Mouse (Mus musculus) limb, embryonic 14.5 days (tissue): ENCODE results near the gene Gramd4. TPM values are rescaled to one million over a fixed set of nuclear protein-coding genes. Genes with fewer than 3 reads are reported as not detected.

Source experiments
- ATAC-seq: fragments of 200-750 bp; cut with Nextera tagmentation; 2 replicates; pipeline ENCODE4 v1.8.0; 2017; ENCODE audit warnings: low read depth, moderate number of reproducible peaks, moderate TSS enrichment; ENCODE audit not compliant: low FRiP score
- DNase-seq: peaks from one replicate; pipeline ENCODE4 v3.0.0-alpha.2; 2015; ENCODE audit warnings: low spot score
- H3K27ac ChIP-seq: fragments of 300-500 bp; sonication (generic); replicated peaks from 2 replicates; pipeline ENCODE4 v1.5.1; 2014; ENCODE audit warnings: low read depth, mild to moderate bottlenecking, low read length, moderate library complexity, mixed read lengths
- H3K27me3 ChIP-seq: fragments of 300-500 bp; sonication (generic); 2 replicates; pipeline ENCODE4 v1.6.1; 2014; ENCODE audit warnings: low read length, mixed read lengths; ENCODE audit not compliant: control insufficient read depth, insufficient read depth
- H3K36me3 ChIP-seq: fragments of 300-500 bp; sonication (generic); 2 replicates; pipeline ENCODE4 v1.6.1; 2014; ENCODE audit warnings: mild to moderate bottlenecking, low read length, moderate library complexity, mixed read lengths; ENCODE audit not compliant: control insufficient read depth, insufficient read depth
- H3K4me1 ChIP-seq: fragments of 300-500 bp; sonication (generic); 2 replicates; pipeline ENCODE4 v1.6.1; 2014; ENCODE audit warnings: antibody characterized with exemption, low read length, mixed read lengths; ENCODE audit not compliant: control insufficient read depth, insufficient read depth
- H3K4me2 ChIP-seq: fragments of 300-500 bp; sonication (generic); replicated peaks from 2 replicates; pipeline ENCODE4 v1.6.1; 2014; ENCODE audit warnings: low read depth, mild to moderate bottlenecking, low read length, moderate library complexity; ENCODE audit not compliant: severe bottlenecking
- H3K4me3 ChIP-seq: fragments of 300-500 bp; sonication (generic); replicated peaks from 2 replicates; pipeline ENCODE4 v1.5.1; 2014; ENCODE audit warnings: low read length
- H3K9ac ChIP-seq: fragments of 300-500 bp; sonication (generic); 2 replicates; pipeline ENCODE4 v1.6.1; 2014; ENCODE audit warnings: mild to moderate bottlenecking, low read depth, low read length, moderate library complexity; ENCODE audit not compliant: severe bottlenecking
- H3K9me3 ChIP-seq: fragments of 300-500 bp; sonication (generic); 2 replicates; pipeline ENCODE4 v1.6.1; 2016; ENCODE audit warnings: low read length; ENCODE audit not compliant: control insufficient read depth
- POLR2A ChIP-seq: fragments of 200-500 bp; IDR thresholded peaks from 2 replicates; pipeline ENCODE4 v1.8.0; 2012; ENCODE audit warnings: inconsistent platforms, mild to moderate bottlenecking, moderate library complexity, borderline replicate concordance; ENCODE audit not compliant: insufficient read depth, insufficient read length; ENCODE audit errors: extremely low read depth
- WGBS: fragments of 180-500 bp; shearing (Covaris S2); extraction: QIAGEN DNeasy Blood & Tissue Kit; methylation state at CpG from one replicate; pipeline ENCODE4 v1.1.7; 2014; 5-methylcytosine and 5-hydroxymethylcytosine counted together
- polyA plus RNA-seq, 2 experiments: library from polyadenylated mRNA; depleted of rRNA in 1 of 2; stranded (reverse) in 1 of 2; unstranded in 1 of 2; fragments of >200 nt; fragmentation: Nextera tagmentation in 1 of 2; extraction: Ambion mirVana in 1 of 2; gene quantifications; 2 replicates each; pipeline versions ENCODE4 v1.2.1 to v1.2.3; 2012 to 2014

The Gramd4 gene
- polyA plus RNA-seq, 2 experiments = 12.3 to 23.5 TPM

DNA sequence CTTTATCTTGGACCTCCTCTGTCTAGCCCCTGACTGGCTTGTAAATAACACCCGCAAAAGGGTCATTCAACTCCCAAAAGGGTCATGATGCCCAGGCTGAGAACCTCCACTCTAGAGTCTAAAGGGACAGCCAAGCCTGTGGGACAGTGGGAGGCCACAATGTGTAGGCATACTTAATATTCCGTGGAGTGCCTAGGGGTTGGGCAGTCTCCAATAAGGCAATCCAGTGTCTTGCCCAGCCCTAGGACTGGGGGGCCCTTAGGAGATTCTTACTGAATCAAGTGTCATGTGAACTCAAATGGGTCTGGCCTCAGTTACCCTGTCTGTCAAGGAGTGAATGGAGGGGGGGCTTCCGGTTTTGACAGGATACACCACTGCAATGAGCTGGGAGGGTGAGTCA, 71.5 kb downstream of the Gramd4 start:
- H3K9ac ChIP-seq = no peak overlapping the region
- 86% methylated on average over 3 of the region's 3 CpGs for WGBS
- no peak overlapping the region for H3K4me2 ChIP-seq
- no peak for TF ChIP-seq POLR2A
- H3K27ac ChIP-seq = no peak overlapping the region
- ATAC-seq = no peak
- no peak overlapping the region for H3K4me3 ChIP-seq
- H3K36me3 ChIP-seq = peaks cover 70% of the 10 kb centered on the region
- no peaks in the 10 kb centered on the region for H3K9me3 ChIP-seq
- DNase-seq = no peak
- no peaks in the 10 kb centered on the region for H3K27me3 ChIP-seq
- H3K4me1 ChIP-seq = no peaks in the 10 kb centered on the region

DNA sequence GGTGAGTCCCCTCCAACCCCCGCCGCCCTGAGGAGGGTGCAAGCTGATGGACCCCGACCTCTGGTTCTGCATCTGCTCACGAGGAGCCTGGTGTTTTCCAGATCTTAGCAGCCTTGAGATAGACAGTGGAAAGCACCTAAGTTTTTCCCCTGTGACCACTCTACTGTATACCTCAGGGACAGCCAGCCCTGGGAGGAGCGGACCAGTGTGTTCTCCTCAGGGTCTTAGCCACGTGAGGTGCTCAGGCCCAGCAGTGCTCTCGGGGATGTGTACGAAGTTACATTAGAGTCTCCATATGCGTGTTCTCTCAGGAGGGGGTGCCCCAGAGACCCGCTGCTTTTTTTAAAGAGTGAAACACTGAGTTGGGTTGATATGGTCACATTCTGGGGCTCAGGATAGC, 73.2 kb downstream of the Gramd4 start:
- Histone ChIP-seq H3K36me3 (peaks cover 74% of the 10 kb centered on the region), H3K4me1 (no peaks in the 10 kb centered on the region), H3K27me3 (no peaks in the 10 kb centered on the region), H3K27ac (no peak overlapping the region), H3K4me3 (no peak overlapping the region), H3K9me3 (no peaks in the 10 kb centered on the region), H3K9ac (no peak overlapping the region), H3K4me2 (no peak overlapping the region)
- no peak for DNase-seq
- TF ChIP-seq POLR2A = no peak
- 96% methylated on average over 10 of the region's 10 CpGs for WGBS
- ATAC-seq = no peak

DNA sequence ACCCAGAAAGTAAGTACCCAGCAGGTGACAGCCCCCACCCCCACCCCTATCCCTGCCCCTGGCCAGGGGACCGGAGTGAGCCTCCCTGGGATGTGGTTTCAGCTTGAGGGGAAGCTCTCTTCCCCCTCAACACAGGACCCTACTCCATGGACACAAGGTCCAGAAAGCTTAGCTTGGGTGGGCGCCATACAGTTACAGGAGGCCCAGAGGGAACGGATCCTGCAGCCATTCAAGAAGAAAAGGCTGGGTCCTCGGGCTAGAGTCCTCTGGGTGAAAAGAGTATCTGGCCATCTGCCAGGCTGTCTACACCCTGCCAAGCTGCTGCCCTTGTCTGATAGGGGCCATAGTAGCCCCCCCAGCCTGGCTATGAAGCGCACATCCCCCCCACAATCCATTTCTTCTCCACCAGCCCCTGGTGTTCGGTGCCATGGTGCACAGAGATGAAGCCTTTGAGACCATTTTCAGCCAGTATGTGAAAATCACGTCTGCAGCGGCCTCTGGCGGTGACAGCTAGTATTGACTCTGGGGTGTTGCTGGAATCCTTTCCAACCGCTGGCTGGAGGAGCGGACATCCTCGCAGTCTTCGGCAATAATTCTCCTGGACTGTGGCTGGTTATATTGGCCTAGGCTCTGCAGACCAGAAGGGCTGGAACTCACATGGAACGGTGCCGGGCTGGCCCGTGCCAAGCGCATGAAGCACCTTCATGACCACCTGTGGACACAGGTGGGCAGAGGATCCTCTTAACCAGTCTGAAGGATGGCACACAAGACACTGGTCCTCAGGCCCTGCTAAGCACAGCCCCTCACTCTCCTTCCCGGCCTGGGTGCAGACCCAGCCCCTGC, 77.7 kb downstream of the Gramd4 start:
- Histone ChIP-seq H3K4me2 (no peak overlapping the region), H3K9ac (no peak overlapping the region), H3K27ac (no peak overlapping the region), H3K4me3 (no peak overlapping the region), H3K9me3 (no peaks in the 10 kb centered on the region), H3K27me3 (no peaks in the 10 kb centered on the region), H3K36me3 (peaks cover 54% of the 10 kb centered on the region), H3K4me1 (no peaks in the 10 kb centered on the region)
- peak; percentile 36; the same call in 1 of the 2 replicates for ATAC-seq
- 43% methylated on average over 17 of the region's 18 CpGs for WGBS
- DNase-seq = peak; percentile 68
- TF ChIP-seq POLR2A = 0 out of 2 replicates have a peak, but pooled peaks have one; percentile 13

DNA sequence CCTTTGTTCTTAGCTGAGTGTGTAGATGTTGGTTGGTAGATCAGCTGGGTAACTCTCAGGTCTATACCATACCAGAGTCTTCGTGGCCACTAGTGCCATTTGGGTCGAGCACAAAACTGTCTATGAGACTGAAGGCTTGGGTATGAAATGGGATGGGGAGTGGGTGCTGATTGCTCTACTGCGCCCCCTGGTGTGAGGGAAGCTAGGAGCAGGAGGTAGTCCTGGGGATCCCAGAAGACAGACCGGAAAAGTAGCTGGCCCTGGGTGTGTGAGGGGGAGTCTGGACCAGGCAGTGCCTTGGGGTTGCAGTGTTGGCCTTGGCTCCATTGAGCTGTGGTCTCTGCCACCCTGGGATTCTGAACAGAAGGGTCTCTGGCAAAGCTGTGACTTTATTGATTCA, 80.1 kb downstream of the Gramd4 start:
- ATAC-seq (no peak), DNase-seq (no peak)
- Histone ChIP-seq H3K4me3 (no peak overlapping the region), H3K4me2 (no peak overlapping the region), H3K27ac (no peak overlapping the region), H3K36me3 (peaks cover 51% of the 10 kb centered on the region), H3K9ac (no peak overlapping the region), H3K27me3 (no peaks in the 10 kb centered on the region), H3K9me3 (no peaks in the 10 kb centered on the region), H3K4me1 (no peaks in the 10 kb centered on the region)
- 57% methylated on average over 4 of the region's 4 CpGs for WGBS
- TF ChIP-seq POLR2A = no peak

DNA sequence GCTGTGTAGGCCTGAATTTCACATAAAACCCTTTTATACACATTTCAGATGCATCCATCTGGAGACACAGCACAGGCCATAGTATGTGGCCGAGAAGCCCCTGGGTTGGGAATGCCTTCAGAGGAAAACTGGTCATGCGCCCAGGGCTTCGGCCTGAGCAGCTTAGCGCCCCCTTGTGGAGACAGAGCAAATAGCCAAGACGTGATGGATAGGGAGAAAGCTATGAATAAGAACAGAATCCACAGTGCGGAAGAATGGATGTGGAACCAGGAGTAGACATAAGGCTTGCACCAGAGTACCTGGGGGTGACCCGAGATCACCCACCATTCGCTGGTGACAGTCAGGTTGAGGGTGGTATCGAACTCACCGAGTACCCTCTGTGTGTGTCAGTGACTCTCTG, 82.8 kb downstream of the Gramd4 start:
- ATAC-seq (no peak), DNase-seq (peak; percentile 56)
- no peaks in the 10 kb centered on the region for H3K4me1 ChIP-seq
- peaks cover 55% of the 10 kb centered on the region for H3K36me3 ChIP-seq
- no peak overlapping the region for H3K9ac ChIP-seq
- no peaks in the 10 kb centered on the region for H3K27me3 ChIP-seq
- TF ChIP-seq POLR2A = no peak
- H3K27ac ChIP-seq = no peak overlapping the region
- WGBS = 29% methylated on average over 9 of the region's 10 CpGs
- H3K4me3 ChIP-seq = no peak overlapping the region
- H3K4me2 ChIP-seq = no peak overlapping the region
- H3K9me3 ChIP-seq = no peaks in the 10 kb centered on the region
